Mouse (Mus musculus) neutrophil, adult 65 days (primary cell): ENCODE results near the gene Pou2f2. TPM values are rescaled to one million over a fixed set of nuclear protein-coding genes. Genes with fewer than 3 reads are reported as not detected.

Experiments
- total RNA-seq: library from RNA; stranded (reverse); gene quantifications from 2 replicates; pipeline ENCODE4 v1.2.4, GENCODE M21; 2023

Gene Pou2f2
- 7.4 and 8.8 TPM in 2 replicates for total RNA-seq

GRCm38 (mm10) chr7:25179606-25180161 is at the start of gene Pou2f2:
TSS of gene Pou2f2 (minus strand) at chr7:25179726.

DNA sequence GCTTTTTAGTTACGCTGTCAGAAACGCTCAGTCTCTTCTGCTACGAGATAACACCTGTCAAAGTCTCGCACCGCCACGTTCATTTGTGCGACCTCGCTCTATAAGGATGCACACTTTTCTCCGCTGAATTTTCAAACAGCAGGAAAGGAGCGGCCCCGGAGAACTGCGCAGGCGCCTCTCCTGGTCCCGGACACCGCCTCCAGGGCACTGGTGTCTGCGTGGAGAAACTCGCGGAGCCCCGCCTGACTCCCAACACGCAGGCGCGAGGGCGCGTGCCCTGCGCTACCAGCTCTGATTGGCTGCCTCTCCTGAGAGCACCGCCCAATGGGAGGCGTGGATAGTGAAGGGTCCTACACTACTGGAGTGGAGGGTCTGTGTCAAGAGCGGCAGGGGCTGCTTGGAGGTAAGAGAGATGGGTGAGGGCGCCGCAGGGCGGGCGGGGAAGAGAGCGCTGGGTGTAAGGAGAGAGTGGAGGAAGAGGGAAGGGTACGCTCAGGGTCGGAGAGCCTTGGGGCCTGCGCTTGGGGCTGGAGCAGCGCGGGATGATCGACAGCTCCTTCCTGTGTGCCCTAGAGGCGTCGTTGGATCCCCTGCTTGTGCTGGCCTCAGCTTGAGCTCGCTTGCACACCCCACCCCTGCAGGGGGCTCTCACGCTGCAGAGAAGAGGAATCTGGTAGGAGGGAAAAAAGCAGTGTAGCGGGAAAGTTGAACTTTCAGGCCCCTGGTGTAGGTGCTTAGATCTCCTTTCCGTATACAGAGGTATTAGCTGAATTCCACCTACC is 41.8 kb upstream of the Pou2f2 start, which contains the start of gene Zfp526:
TSS of gene Zfp526 (plus strand) at position 324 of the 782 bp plus-strand sequence.

DNA sequence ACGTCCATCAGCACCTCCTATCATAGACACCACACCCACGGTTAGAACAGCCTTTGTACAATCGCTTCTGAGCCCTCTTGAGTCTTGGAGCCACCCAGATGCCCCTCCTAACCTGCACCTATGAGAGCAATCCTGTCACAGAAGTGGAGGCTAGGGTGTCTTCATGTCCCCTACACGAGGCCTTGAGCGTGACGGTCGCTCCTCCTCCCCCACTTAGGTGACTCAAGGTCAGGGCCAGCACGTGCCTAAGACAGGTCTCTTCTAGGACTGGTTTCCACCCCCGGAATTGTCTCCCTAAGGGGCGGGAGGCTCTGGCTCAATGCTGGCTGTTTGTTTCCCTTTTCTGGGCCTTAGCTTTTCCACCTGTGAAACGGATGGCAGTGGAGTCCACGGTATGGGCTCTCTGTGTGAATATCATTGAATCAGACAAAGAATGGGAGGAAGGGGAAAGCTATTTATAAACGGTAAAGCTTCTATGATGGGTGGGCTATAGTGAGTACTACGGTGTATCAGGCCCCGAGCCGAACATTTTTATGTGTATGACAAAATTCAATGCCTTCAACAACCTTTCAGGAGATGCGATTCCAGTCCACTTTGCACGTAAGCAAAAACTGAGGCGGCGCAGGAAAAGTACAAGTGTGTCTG is 41.1 kb upstream of the Pou2f2 start, which contains the start of gene Dedd2:
TSS of gene Dedd2 (minus strand) at position 159 of the 645 bp plus-strand sequence.

DNA sequence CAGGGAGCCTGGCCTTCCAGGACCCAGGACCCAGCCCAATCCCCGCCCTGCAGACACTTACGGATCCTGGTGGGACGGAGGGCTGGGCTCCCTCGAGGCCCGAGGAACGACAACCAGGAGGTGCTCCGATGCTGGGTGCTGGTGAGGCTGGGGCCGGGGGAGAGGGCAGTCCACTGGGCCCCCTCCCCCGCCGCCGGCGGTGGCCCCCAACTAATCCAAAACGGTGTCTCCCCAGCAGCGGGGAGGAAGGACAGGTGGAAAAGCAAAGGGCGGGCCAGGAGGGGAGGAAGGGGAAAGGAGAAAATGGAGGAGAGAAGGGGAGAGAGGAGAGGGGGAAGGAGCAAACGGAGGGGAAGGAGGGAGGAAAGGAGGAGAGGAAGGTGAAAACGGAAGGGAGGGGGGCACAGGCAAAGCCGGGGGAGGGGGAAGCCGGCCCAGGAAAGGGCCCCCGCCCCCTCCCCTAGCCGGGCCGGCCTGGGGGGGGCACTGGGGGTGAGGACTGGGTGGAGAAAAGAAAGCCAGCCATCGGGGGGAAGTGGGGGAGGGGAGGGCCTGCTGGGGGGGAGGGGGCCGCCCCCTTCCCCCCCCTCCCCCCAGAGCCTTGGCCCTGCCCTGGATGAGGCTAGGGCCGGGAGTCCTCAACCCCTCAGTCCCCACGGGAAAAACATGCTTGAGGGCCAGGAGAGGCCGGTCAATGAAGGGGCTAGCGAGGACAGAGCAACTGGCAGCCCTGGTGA is 107.4 kb downstream of the Pou2f2 start, which contains the start of the genes Grik5 and Zfp574:
TSS of gene Grik5 (minus strand) at position 368 of the 737 bp plus-strand sequence.
TSS of gene Zfp574 (plus strand) at position 589 of the 737 bp plus-strand sequence.

Other genes with a start within 250 kb of the Pou2f2 start
- gene Gm4881, start 235.2 kb downstream of the Pou2f2 start, total RNA-seq, result not detected in 2 replicates
- gene Rabac1, start 207.0 kb downstream of the Pou2f2 start, total RNA-seq, result 138 and 148 TPM in 2 replicates
- gene Atp1a3, start 173.8 kb downstream of the Pou2f2 start, total RNA-seq, result 230 and 240 TPM in 2 replicates
- 1.7 and 5.5 TPM in 2 replicates for gene Grik5, start 107.4 kb downstream of the Pou2f2 start, total RNA-seq
- 10.4 and 11.0 TPM in 2 replicates for gene Zfp574, start 107.2 kb downstream of the Pou2f2 start, total RNA-seq
- 228 and 310 TPM in 2 replicates for gene Dedd2, start 40.9 kb upstream of the Pou2f2 start, total RNA-seq
- 7.1 and 8.5 TPM in 2 replicates for gene Zfp526, start 41.7 kb upstream of the Pou2f2 start, total RNA-seq
- gene Gsk3a, start 58.1 kb upstream of the Pou2f2 start, total RNA-seq, result 66.1 and 79.7 TPM in 2 replicates
- 7.6 and 9.5 TPM in 2 replicates for gene Erf, start 71.0 kb upstream of the Pou2f2 start, total RNA-seq
- gene Cic, start 88.0 kb upstream of the Pou2f2 start, total RNA-seq, result 191 and 236 TPM in 2 replicates
- 4.6 and 9.4 TPM in 2 replicates for gene Pafah1b3, start 118.3 kb upstream of the Pou2f2 start, total RNA-seq
- not detected in 2 replicates for gene Prr19, start 121.7 kb upstream of the Pou2f2 start, total RNA-seq
- not detected in 2 replicates for gene Tmem145, start 126.4 kb upstream of the Pou2f2 start, total RNA-seq
- 1.9 and 3.2 TPM in 2 replicates for gene Megf8, start 137.4 kb upstream of the Pou2f2 start, total RNA-seq
- gene Cnfn, start 190.0 kb upstream of the Pou2f2 start, total RNA-seq, result not detected in 2 replicates
- gene Lipe, start 219.0 kb upstream of the Pou2f2 start, total RNA-seq, result 49.2 and 51.6 TPM in 2 replicates
- not detected in 2 replicates for gene Cxcl17, start 233.2 kb upstream of the Pou2f2 start, total RNA-seq